Mouse (Mus musculus) midbrain, embryonic 12.5 days (tissue): ENCODE data around the gene Spsb2. TPM values are rescaled to one million over a fixed set of nuclear protein-coding genes. Genes with fewer than 3 reads are reported as not detected.

Experiments used
- ATAC-seq: fragments of 200-750 bp; cut with Nextera tagmentation; 2 replicates; pipeline ENCODE4 v1.8.0; 2017; ENCODE audit warnings: low read depth, moderate TSS enrichment, moderate library complexity; ENCODE audit not compliant: low FRiP score
- H3K27ac ChIP-seq: fragments of 300-500 bp; sonication (generic); replicated peaks from 2 replicates; pipeline ENCODE4 v1.5.1; 2016; ENCODE audit warnings: mild to moderate bottlenecking
- H3K27me3 ChIP-seq: fragments of 300-500 bp; sonication (generic); 2 replicates; pipeline ENCODE4 v1.6.1; 2016; ENCODE audit warnings: mild to moderate bottlenecking
- H3K36me3 ChIP-seq: fragments of 300-500 bp; sonication (generic); 2 replicates; pipeline ENCODE4 v1.6.1; 2016
- H3K4me1 ChIP-seq: fragments of 300-500 bp; sonication (generic); 2 replicates; pipeline ENCODE4 v1.6.1; 2016
- H3K4me2 ChIP-seq: fragments of 300-500 bp; sonication (generic); replicated peaks from 2 replicates; pipeline ENCODE4 v1.6.1; 2016; ENCODE audit warnings: mild to moderate bottlenecking, moderate library complexity
- H3K4me3 ChIP-seq: fragments of 300-500 bp; sonication (generic); 2 replicates; pipeline ENCODE4 v1.5.1; 2016; ENCODE audit warnings: mild to moderate bottlenecking
- H3K9ac ChIP-seq: fragments of 300-500 bp; sonication (generic); replicated peaks from 2 replicates; pipeline ENCODE4 v1.6.1; 2016; ENCODE audit warnings: mild to moderate bottlenecking, moderate library complexity
- H3K9me3 ChIP-seq: fragments of 300-500 bp; sonication (generic); 2 replicates; pipeline ENCODE4 v1.6.1; 2016; ENCODE audit warnings: mild to moderate bottlenecking
- WGBS: fragments of 180-500 bp; shearing (Covaris S2); methylation state at CpG from one replicate; pipeline ENCODE4 v1.1.7; 2016; 5-methylcytosine and 5-hydroxymethylcytosine counted together
- polyA plus RNA-seq: library from polyadenylated mRNA; unstranded; fragments of >200 nt; fragmentation: Nextera tagmentation; extraction: Ambion mirVana; gene quantifications from 2 replicates; pipeline ENCODE4 v1.2.1, GENCODE M21; 2016

Gene Spsb2
- polyA plus RNA-seq = 8.1 and 8.6 TPM in 2 replicates

DNA sequence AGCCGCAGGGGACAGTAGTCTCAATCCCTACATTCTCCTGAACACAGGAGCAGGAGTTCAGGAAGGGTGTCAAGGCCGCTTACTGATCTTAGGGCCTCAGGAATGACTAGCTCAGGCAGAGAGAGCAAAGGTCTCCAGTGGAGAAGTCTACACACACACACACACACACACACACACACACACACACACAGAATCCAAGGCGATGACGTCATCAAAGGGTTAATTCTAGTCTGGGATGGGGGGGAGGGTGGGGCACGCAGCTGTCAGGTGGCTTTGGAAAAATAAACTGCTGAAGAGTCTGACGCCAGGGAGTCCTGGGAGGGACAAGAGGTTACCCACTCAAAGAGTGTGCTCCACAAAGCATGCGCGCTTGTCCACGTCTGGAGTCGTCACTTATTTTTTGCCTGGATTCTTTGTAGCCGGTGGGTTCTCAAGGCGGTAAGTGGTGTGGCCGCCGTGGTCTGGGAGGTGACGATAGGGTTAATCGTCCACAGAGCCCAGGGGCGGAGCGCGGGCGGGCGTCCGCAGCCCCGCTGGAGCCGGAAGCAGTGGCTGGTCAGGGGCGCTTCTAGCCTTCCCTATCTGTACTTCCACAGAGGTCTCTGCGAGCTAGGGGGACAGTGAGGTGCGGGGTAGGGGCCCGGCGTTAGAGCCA lies at the start of gene Spsb2:
Gene Spsb2, plus strand, starts transcription at position 304 of the 655 bp plus-strand sequence.
- Histone ChIP-seq H3K27me3 (no peaks in the 10 kb centered on the region), H3K4me3 (peak within 1 kb of the TSS; percentile 52), H3K36me3 (peaks cover 22% of the 10 kb centered on the region), H3K27ac (peak within 1 kb of the TSS; percentile 78), H3K4me2 (peak within 1 kb of the TSS; percentile 92), H3K9me3 (no peaks in the 10 kb centered on the region), H3K4me1 (peaks cover 50% of the 10 kb centered on the region), H3K9ac (peak within 1 kb of the TSS; percentile 58)
- 4% methylated on average over 29 of the region's 29 CpGs for WGBS
- peak; percentile 14 for ATAC-seq

DNA sequence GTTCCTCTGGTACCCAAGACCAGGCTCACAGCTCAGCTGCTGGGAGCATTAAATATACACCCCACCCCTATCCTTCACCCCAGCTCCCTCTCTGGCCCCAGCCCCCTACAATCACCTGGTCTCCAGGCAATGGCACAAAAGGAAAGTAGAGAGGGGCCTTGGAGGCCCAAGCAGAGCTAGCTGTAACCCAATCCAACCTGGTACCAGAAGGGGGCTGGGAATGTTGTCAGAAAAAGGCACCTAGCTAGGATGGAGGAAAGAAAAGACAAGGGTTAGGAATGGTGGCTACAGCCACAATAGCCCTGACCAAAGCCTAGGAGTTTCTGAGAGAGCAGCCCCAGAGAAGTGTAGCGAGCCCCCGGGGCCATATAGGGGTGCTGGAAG lies 49.6 kb upstream of the Spsb2 start:
- 73% methylated on average over 2 of the region's 2 CpGs for WGBS
- Histone ChIP-seq H3K9ac (no peak overlapping the region), H3K4me2 (no peak overlapping the region), H3K4me3 (no peak overlapping the region), H3K4me1 (peaks cover 43% of the 10 kb centered on the region), H3K27me3 (0 out of 2 replicates have a peak, but pooled peaks cover 7% of the 10 kb centered on the region), H3K36me3 (no peaks in the 10 kb centered on the region), H3K9me3 (no peaks in the 10 kb centered on the region), H3K27ac (peak overlapping the region; percentile 98)
- no peak for ATAC-seq

DNA sequence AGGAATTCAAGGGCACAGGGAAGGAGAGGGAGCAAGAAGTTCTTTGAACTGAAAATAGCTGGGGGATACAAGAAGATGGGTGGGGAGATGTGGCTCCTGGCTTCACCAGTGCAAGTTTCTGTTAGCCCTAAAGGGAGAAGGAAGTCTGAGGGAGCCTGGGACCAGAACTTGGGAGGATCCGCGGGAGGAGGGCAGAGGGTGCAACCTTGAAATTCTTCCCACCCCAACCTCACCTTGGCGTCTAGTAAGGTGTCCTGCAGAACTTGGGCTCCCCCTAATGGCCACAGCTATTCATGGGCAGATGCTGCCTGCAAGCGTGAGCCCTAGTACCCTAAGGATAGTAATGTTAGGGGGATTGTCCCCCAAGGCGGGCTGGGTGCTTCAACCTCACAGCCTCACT lies 49.2 kb upstream of the Spsb2 start:
- H3K36me3 ChIP-seq = no peaks in the 10 kb centered on the region
- H3K27me3 ChIP-seq = 0 out of 2 replicates have a peak, but pooled peaks cover 7% of the 10 kb centered on the region
- peak overlapping the region; percentile 98; the same call in 1 of the 2 replicates for H3K27ac ChIP-seq
- no peak overlapping the region for H3K4me3 ChIP-seq
- H3K4me2 ChIP-seq = no peak overlapping the region
- no peak for ATAC-seq
- H3K4me1 ChIP-seq = peaks cover 39% of the 10 kb centered on the region
- no peak overlapping the region for H3K9ac ChIP-seq
- H3K9me3 ChIP-seq = no peaks in the 10 kb centered on the region
- 2% methylated on average over 5 of the region's 5 CpGs for WGBS

DNA sequence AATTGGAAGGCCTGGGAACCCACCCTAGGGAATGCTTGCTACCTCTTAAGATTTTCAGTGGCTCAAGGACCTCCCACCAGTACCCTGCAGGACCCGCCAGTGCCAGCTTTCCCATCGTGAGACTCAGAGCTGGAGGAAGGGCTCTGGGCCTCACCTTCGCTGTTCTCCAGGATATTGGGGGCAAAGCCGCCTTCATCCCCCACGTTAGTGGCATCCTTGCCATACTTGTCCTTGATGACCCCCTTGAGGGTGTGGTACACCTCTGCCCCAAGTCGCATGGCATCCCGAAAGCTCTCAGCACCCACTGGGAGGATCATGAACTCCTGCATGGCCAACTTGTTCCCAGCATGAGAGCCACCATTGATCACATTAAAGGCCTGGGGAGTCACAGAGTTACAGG lies 42.5 kb upstream of the Spsb2 start:
- ATAC-seq = no peak
- H3K4me1 ChIP-seq = peaks cover 25% of the 10 kb centered on the region
- no peaks in the 10 kb centered on the region for H3K36me3 ChIP-seq
- WGBS = 84% methylated on average over 7 of the region's 7 CpGs
- peaks cover 52% of the 10 kb centered on the region for H3K27me3 ChIP-seq
- H3K4me3 ChIP-seq = no peak overlapping the region
- no peaks in the 10 kb centered on the region for H3K9me3 ChIP-seq
- no peak overlapping the region for H3K9ac ChIP-seq
- no peak overlapping the region for H3K27ac ChIP-seq
- H3K4me2 ChIP-seq = no peak overlapping the region

DNA sequence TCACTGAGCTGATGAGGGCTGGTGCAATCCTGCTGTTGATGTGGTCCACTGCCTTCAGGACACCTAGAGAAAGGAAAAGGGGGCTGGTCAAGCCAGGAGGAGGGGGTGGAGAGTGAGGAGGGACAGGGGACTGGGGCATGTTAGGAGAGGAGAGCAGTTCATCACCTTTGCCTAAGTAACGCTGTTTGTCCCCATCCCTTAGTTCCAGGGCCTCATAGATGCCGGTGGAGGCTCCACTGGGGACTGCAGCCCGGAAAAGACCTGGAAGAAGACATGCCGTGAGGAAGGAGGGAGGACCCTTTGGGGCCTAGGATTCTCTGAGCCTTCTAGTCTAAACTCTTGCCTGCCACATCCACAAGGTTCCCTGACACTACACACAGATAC lies 40.9 kb upstream of the Spsb2 start:
- H3K4me1 ChIP-seq = peaks cover 25% of the 10 kb centered on the region
- no peak overlapping the region for H3K4me3 ChIP-seq
- no peaks in the 10 kb centered on the region for H3K9me3 ChIP-seq
- WGBS = 12% methylated on average over 4 of the region's 4 CpGs
- 0 out of 2 replicates have a peak overlapping the region, but pooled peaks have one; percentile 84 for H3K4me2 ChIP-seq
- H3K36me3 ChIP-seq = no peaks in the 10 kb centered on the region
- H3K27ac ChIP-seq = no peak overlapping the region
- no peak overlapping the region for H3K9ac ChIP-seq
- H3K27me3 ChIP-seq = peaks cover 52% of the 10 kb centered on the region
- no peak for ATAC-seq

DNA sequence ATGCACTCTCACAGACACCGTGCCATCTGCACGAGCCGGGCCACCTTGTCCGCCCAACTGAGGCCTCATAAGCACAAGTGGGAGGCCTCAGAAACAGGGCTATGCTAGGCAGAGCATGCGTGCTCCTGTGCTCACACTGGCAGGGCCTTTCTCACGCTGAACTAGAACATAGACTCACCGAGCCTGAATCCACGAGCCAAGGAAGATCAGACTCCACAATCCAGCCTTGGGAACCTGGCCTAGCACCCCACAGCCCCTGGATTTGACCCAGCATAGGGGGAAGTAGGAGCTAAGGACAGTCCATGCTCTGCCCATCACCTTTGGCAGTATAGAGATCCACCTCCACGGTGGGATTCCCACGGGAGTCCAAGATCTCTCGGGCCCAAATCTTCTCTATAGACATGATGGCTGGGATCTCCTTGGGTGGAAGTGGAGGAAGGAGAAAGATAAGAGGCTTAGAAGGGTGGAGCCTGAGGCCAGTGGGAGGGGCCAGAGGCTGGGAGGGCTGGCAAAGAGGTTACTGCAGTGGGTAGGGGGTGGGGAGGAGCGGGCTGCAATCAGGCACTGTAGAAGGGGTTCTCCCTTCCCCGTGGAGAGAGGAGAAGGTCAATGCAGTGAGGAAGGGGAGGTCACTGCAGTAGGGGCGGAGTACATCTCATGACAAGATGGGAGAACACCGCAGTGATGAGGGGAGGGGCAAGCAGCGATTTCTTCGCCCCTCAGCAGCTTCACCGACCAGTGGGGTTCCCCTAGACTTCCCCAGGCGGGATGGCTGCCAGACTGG lies 40.3 kb upstream of the Spsb2 start:
- ATAC-seq = peak; percentile 28
- H3K9me3 ChIP-seq = no peaks in the 10 kb centered on the region
- peaks cover 51% of the 10 kb centered on the region for H3K27me3 ChIP-seq
- H3K36me3 ChIP-seq = no peaks in the 10 kb centered on the region
- no peak overlapping the region; the same call in 1 of the 2 replicates for H3K9ac ChIP-seq
- peak overlapping the region; percentile 84 for H3K4me2 ChIP-seq
- H3K4me1 ChIP-seq = peaks cover 25% of the 10 kb centered on the region
- peak overlapping the region; percentile 50; the same call in 1 of the 2 replicates for H3K4me3 ChIP-seq
- no peak overlapping the region for H3K27ac ChIP-seq
- 16% methylated on average over 17 of the region's 19 CpGs for WGBS

DNA sequence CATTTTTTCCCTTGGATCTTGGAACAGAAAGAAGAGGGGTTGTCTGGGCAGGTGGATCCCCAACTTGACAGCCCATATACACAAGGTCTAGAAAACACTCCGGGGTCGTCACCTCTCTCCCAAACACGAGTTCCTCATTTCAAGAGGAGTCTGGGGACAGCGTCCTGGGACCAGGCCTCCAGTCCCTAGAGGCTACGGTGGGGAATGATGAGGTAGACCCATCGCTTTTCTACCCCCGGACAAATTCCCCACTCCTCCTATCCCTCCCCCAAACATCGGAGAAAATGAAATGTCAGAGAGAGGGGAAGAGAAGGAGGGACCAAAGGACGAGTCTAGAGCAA lies 39.8 kb upstream of the Spsb2 start:
- H3K36me3 ChIP-seq = no peaks in the 10 kb centered on the region
- peak overlapping the region; percentile 50 for H3K4me3 ChIP-seq
- WGBS = 3% methylated on average over 9 of the region's 9 CpGs
- H3K4me2 ChIP-seq = peak overlapping the region; percentile 84
- H3K9ac ChIP-seq = peak overlapping the region; percentile 57
- peaks cover 25% of the 10 kb centered on the region for H3K4me1 ChIP-seq
- ATAC-seq = peak; percentile 13
- H3K27ac ChIP-seq = no peak overlapping the region
- no peaks in the 10 kb centered on the region for H3K9me3 ChIP-seq
- H3K27me3 ChIP-seq = peaks cover 53% of the 10 kb centered on the region

DNA sequence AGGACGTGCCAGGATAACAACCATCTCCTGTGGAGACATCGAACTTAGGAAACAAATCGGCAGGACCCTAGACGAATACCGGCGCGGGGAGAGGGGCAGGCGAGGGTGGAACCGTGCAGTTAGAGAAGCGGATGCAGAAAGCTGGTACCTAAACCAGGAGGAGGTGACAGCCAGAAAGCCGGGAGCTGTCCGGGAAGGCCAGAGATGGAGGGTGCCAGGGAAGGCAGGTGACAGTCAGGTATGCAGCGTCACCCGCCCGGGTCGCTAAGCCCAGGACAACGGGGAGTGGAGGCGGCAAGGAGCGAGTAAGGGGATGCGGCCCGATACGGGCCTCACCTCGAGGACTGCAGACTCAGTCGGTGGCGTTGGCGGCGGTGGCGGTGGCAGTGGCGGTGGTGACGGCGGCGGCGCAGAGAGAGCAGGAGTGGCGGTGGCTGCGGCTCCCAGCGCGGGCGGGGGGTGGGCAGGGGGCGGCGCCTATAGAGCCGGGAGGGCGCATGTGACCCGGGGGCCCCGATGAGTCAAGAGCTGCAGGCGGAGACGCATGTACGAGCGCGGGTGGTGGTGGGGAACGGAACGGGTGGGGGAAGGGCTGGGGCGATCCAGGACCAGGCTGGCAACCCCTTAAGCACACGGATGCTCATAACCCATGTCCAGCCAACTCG lies 39.2 kb upstream of the Spsb2 start, which contains the start of gene Eno2:
Gene Eno2, minus strand, starts transcription at position 573 of the 665 bp plus-strand sequence.
- Histone ChIP-seq H3K27me3 (peaks cover 53% of the 10 kb centered on the region), H3K4me1 (peaks cover 25% of the 10 kb centered on the region), H3K4me2 (peak within 1 kb of the TSS; percentile 84), H3K36me3 (no peaks in the 10 kb centered on the region), H3K9me3 (no peaks in the 10 kb centered on the region), H3K4me3 (peak within 1 kb of the TSS; percentile 50), H3K27ac (0 out of 2 replicates have a peak within 1 kb of the TSS, but pooled peaks have one; percentile 15), H3K9ac (peak within 1 kb of the TSS; percentile 57)
- peak; percentile 82 for ATAC-seq
- under 1% methylated on average over 54 of the region's 54 CpGs for WGBS

DNA sequence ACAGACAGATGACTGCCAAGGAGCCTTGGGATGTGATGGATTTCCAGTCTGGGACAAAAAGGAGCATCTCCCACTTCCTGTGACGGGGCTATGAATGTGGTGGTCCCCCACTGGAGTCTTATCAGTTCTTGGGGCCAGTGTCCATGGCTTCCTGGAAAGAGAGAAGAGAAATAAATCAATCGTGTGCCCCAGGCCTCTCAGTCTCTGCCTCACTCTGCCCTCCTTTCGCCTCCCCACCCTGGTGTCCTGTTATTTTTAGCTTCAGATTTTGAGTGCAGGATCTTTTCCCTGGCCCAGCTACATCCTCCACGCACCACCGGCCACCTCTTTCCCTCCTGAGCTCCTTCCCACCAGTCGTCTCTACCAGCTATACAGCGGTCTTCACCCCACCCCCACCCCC lies 38.4 kb upstream of the Spsb2 start:
- Histone ChIP-seq H3K9ac (peak overlapping the region; percentile 57), H3K27me3 (peaks cover 53% of the 10 kb centered on the region), H3K4me3 (peak overlapping the region; percentile 50), H3K36me3 (no peaks in the 10 kb centered on the region), H3K9me3 (no peaks in the 10 kb centered on the region), H3K27ac (no peak overlapping the region), H3K4me1 (peaks cover 25% of the 10 kb centered on the region), H3K4me2 (peak overlapping the region; percentile 84)
- no peak for ATAC-seq
- 62% methylated on average over 7 of the region's 7 CpGs for WGBS

DNA sequence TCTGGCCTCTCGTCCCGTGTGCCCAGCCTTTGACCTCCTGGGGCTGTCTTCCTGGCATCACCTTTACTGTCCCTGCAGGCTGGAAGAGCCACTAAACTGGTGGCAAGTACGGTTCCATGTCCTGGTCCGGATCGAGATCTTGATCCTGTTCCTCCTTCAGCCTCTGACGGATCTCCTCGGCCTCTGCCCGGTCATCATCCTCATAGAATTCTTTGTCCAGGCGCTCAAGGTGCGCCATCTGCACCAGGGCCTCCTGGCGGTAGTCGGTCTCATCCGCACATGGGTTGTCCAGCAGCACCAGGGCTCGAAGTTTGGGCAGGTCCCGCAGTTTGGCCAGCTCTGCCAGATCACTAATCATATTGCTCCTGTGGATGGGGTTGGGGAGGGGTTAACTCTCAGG lies 38.0 kb upstream of the Spsb2 start:
- Histone ChIP-seq H3K9me3 (no peaks in the 10 kb centered on the region), H3K4me3 (no peak overlapping the region), H3K36me3 (no peaks in the 10 kb centered on the region), H3K9ac (no peak overlapping the region), H3K4me1 (peaks cover 25% of the 10 kb centered on the region), H3K4me2 (no peak overlapping the region), H3K27ac (no peak overlapping the region), H3K27me3 (peaks cover 53% of the 10 kb centered on the region)
- no peak for ATAC-seq
- WGBS = 88% methylated on average over 15 of the region's 15 CpGs

DNA sequence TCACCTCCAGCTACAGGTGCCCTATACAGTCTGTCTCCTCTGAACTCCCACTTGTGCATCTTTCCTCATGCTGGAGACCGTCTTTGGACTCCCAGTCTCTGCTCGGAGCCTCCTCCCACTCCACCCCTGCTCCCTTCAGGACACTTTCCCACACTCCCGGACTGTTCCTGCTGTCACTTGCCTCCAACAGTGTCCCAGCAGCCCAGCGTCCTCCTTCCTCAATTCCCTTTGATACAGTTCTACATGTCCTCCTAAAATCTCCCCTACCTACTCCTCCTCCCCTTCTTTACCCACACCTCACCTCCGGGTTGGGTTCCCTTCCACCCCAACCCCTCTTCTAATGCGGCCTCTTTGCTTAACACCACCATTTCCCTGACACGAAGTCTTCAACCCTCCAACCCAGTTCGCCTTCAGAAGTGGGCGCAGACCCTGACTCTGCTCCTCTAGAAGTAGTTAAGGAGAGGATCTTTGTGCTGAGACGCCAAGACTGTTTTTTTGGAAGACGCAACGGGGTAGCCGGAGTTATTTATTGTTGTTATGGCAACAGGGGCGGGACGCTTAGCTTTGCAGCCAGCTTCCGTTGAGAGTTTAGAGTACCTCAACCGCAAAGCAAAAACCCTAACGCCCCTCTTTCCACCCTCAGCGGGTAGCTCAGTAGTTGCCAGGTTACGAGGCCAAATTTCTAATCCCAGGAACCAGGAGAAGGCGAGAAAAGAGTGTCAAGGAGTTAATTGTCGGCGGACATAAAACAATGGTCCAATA lies 29.1 kb upstream of the Spsb2 start, which contains the start of gene Lrrc23:
Gene Lrrc23, minus strand, starts transcription at position 506 of the 762 bp plus-strand sequence.
- Histone ChIP-seq H3K9me3 (no peaks in the 10 kb centered on the region), H3K9ac (peak within 1 kb of the TSS; percentile 43; the same call in 1 of the 2 replicates), H3K4me3 (peak within 1 kb of the TSS; percentile 34), H3K27ac (no peak within 1 kb of the TSS), H3K36me3 (no peaks in the 10 kb centered on the region), H3K27me3 (peaks cover 24% of the 10 kb centered on the region), H3K4me1 (peaks cover 15% of the 10 kb centered on the region), H3K4me2 (peak within 1 kb of the TSS; percentile 58)
- WGBS = 3% methylated on average over 23 of the region's 23 CpGs
- peak; percentile 53; the same call in 1 of the 2 replicates for ATAC-seq
